Mouse (Mus musculus): ENCODE data around the gene Dnah10. TPM values are rescaled to one million over a fixed set of nuclear protein-coding genes. Genes with fewer than 3 reads are reported as not detected.
"Not testable (repeated sequence)": the region's sequence is repeated elsewhere in the genome, so short reads cannot be mapped to it uniquely, and the experiment has no call there.

Dnah10 gene
- polyA plus RNA-seq, 1 experiment, result 16.2 TPM

DNA sequence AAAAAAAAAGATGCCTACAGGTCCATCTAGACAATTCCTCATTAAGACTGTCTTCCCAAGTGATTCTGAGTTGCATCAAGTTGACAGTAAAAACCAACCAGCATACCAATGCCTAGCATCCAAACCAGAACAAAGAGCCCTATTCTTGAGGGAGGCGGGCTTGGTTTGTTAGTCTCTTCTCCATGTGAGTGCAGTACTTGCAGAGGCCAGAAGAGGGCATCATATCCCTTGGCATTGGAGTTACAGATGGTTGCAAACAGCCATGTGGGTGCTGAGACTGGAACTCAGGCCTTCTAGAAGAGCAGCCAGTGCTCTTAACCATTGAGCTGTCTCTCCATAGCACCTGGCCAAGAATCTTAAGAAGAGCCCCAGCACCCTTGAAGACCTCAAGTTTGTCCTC, 36.9 kb downstream of the Dnah10 start:
- 0 out of 2 replicates have a peak, but pooled peaks have one; percentile 27 for TF ChIP-seq CTCF (IDR thresholded peaks at IDR 0.05; ENCODE audit: control insufficient read depth, insufficient read depth, insufficient replicate concordance, low read depth, low read length)
- TF ChIP-seq POLR2A (IDR thresholded peaks at IDR 0.05; ENCODE audit: control insufficient read depth, low read depth, low read length), result no peak

GRCm38 (mm10) chr5:124774552-124774951, 49.7 kb downstream of the Dnah10 start:
- TF ChIP-seq POLR2A (IDR thresholded peaks at IDR 0.05; ENCODE audit: control insufficient read depth, low read depth, low read length) (no peak), CTCF (IDR thresholded peaks at IDR 0.05; ENCODE audit: control insufficient read depth, insufficient read depth, insufficient replicate concordance, low read depth, low read length) (no peak)
- H3K36me3 ChIP-seq (ENCODE audit: control insufficient read depth, insufficient read depth, low read length), result no peaks in the 10 kb centered on the region
- H3K4me1 ChIP-seq (ENCODE audit: control insufficient read depth, insufficient read depth, low read length), result no peaks in the 10 kb centered on the region
- H3K27me3 ChIP-seq (ENCODE audit: control insufficient read depth, insufficient read depth, low read length), result no peaks in the 10 kb centered on the region
- H3K27ac ChIP-seq (ENCODE audit: control insufficient read depth, insufficient read depth, low read depth, low read length), result no peak overlapping the region
- no peak overlapping the region for H3K4me3 ChIP-seq (ENCODE audit: control insufficient read depth, low read depth, low read length)

More for the DNA sequence above, 36.9 kb downstream of the Dnah10 start:
- Histone ChIP-seq H3K4me1 (ENCODE audit: control insufficient read depth, insufficient read depth, low read length) (no peaks in the 10 kb centered on the region), H3K36me3 (ENCODE audit: control insufficient read depth, insufficient read depth, low read length) (no peaks in the 10 kb centered on the region; the same call in 1 of the 2 replicates), H3K4me3 (ENCODE audit: control insufficient read depth, low read depth, low read length) (no peak overlapping the region), H3K27ac (ENCODE audit: control insufficient read depth, insufficient read depth, low read depth, low read length) (no peak overlapping the region), H3K27me3 (ENCODE audit: control insufficient read depth, insufficient read depth, low read length) (no peaks in the 10 kb centered on the region)

GRCm38 (mm10) chr5:124776289-124776688, 51.4 kb downstream of the Dnah10 start:
- H3K4me1 ChIP-seq (ENCODE audit: control insufficient read depth, insufficient read depth, low read length); H3K27me3 ChIP-seq (ENCODE audit: control insufficient read depth, insufficient read depth, low read length); H3K4me3 ChIP-seq (ENCODE audit: control insufficient read depth, low read depth, low read length); H3K36me3 ChIP-seq (ENCODE audit: control insufficient read depth, insufficient read depth, low read length); H3K27ac ChIP-seq (ENCODE audit: control insufficient read depth, insufficient read depth, low read depth, low read length): not testable (repeated sequence)

- Histone ChIP-seq H3K4me3 (ENCODE audit: control insufficient read depth, low read depth, low read length) (no peak overlapping the region), H3K4me1 (ENCODE audit: control insufficient read depth, insufficient read depth, low read length) (no peaks in the 10 kb centered on the region), H3K36me3 (ENCODE audit: control insufficient read depth, insufficient read depth, low read length) (no peaks in the 10 kb centered on the region), H3K27me3 (ENCODE audit: control insufficient read depth, insufficient read depth, low read length) (no peaks in the 10 kb centered on the region), H3K27ac (ENCODE audit: control insufficient read depth, insufficient read depth, low read depth, low read length) (no peak overlapping the region)
- TF ChIP-seq POLR2A (IDR thresholded peaks at IDR 0.05; ENCODE audit: control insufficient read depth, low read depth, low read length) (no peak), CTCF (IDR thresholded peaks at IDR 0.05; ENCODE audit: control insufficient read depth, insufficient read depth, insufficient replicate concordance, low read depth, low read length) (peak; percentile 93; the same call in 1 of the 2 replicates)
Observed at GRCm38 (mm10) chr5:124777178-124777709, 52.4 kb downstream of the Dnah10 start.

- H3K27ac ChIP-seq (ENCODE audit: control insufficient read depth, insufficient read depth, low read depth, low read length), result no peak overlapping the region
- H3K4me3 ChIP-seq (ENCODE audit: control insufficient read depth, low read depth, low read length), result no peak overlapping the region
- H3K27me3 ChIP-seq (ENCODE audit: control insufficient read depth, insufficient read depth, low read length), result no peaks in the 10 kb centered on the region
- no peak for TF ChIP-seq CTCF (IDR thresholded peaks at IDR 0.05; ENCODE audit: control insufficient read depth, insufficient read depth, insufficient replicate concordance, low read depth, low read length)
- no peak for TF ChIP-seq POLR2A (IDR thresholded peaks at IDR 0.05; ENCODE audit: control insufficient read depth, low read depth, low read length)
- no peaks in the 10 kb centered on the region for H3K36me3 ChIP-seq (ENCODE audit: control insufficient read depth, insufficient read depth, low read length)
- no peaks in the 10 kb centered on the region for H3K4me1 ChIP-seq (ENCODE audit: control insufficient read depth, insufficient read depth, low read length)
Observed at GRCm38 (mm10) chr5:124779926-124780325, 55.0 kb downstream of the Dnah10 start.

GRCm38 (mm10) chr5:124781696-124782095, 56.8 kb downstream of the Dnah10 start:
- Histone ChIP-seq H3K27me3 (ENCODE audit: control insufficient read depth, insufficient read depth, low read length) (no peaks in the 10 kb centered on the region), H3K27ac (ENCODE audit: control insufficient read depth, insufficient read depth, low read depth, low read length) (no peak overlapping the region), H3K4me3 (ENCODE audit: control insufficient read depth, low read depth, low read length) (no peak overlapping the region), H3K4me1 (ENCODE audit: control insufficient read depth, insufficient read depth, low read length) (no peaks in the 10 kb centered on the region), H3K36me3 (ENCODE audit: control insufficient read depth, insufficient read depth, low read length) (no peaks in the 10 kb centered on the region)
- no peak for TF ChIP-seq CTCF (IDR thresholded peaks at IDR 0.05; ENCODE audit: control insufficient read depth, insufficient read depth, insufficient replicate concordance, low read depth, low read length)
- no peak for TF ChIP-seq POLR2A (IDR thresholded peaks at IDR 0.05; ENCODE audit: control insufficient read depth, low read depth, low read length)

DNA sequence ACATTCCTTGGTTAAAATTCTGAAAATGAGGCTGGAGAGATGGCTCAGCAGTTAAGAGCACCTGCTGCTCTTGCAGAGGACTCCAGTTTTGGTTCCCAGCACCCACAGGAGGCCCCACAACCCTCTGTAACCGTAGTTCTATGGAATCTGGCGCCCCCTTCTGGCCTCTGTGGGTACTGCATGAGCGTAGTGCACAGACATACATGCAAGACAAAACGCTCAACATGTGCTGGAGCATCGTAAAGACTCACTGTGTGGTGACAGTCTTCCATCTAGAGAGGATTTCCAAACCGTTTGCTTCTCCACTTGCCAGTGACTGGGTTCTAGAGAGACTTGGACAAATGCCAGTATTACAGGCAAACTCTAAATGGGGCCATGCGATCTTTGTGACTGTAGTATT, 60.8 kb downstream of the Dnah10 start:
- Histone ChIP-seq H3K27me3 (ENCODE audit: control insufficient read depth, insufficient read depth, low read length) (no peaks in the 10 kb centered on the region), H3K27ac (ENCODE audit: control insufficient read depth, insufficient read depth, low read depth, low read length) (no peak overlapping the region), H3K4me3 (ENCODE audit: control insufficient read depth, low read depth, low read length) (no peak overlapping the region), H3K36me3 (ENCODE audit: control insufficient read depth, insufficient read depth, low read length) (no peaks in the 10 kb centered on the region), H3K4me1 (ENCODE audit: control insufficient read depth, insufficient read depth, low read length) (no peaks in the 10 kb centered on the region)
- TF ChIP-seq POLR2A (IDR thresholded peaks at IDR 0.05; ENCODE audit: control insufficient read depth, low read depth, low read length) (no peak), CTCF (IDR thresholded peaks at IDR 0.05; ENCODE audit: control insufficient read depth, insufficient read depth, insufficient replicate concordance, low read depth, low read length) (peak; percentile 88)

- TF ChIP-seq CTCF (IDR thresholded peaks at IDR 0.05; ENCODE audit: control insufficient read depth, insufficient read depth, insufficient replicate concordance, low read depth, low read length), result no peak
- TF ChIP-seq POLR2A (IDR thresholded peaks at IDR 0.05; ENCODE audit: control insufficient read depth, low read depth, low read length), result no peak
- H3K36me3 ChIP-seq (ENCODE audit: control insufficient read depth, insufficient read depth, low read length), result no peaks in the 10 kb centered on the region; the same call in 1 of the 2 replicates
- no peaks in the 10 kb centered on the region for H3K4me1 ChIP-seq (ENCODE audit: control insufficient read depth, insufficient read depth, low read length)
- no peak overlapping the region for H3K4me3 ChIP-seq (ENCODE audit: control insufficient read depth, low read depth, low read length)
- no peak overlapping the region for H3K27ac ChIP-seq (ENCODE audit: control insufficient read depth, insufficient read depth, low read depth, low read length)
- no peaks in the 10 kb centered on the region for H3K27me3 ChIP-seq (ENCODE audit: control insufficient read depth, insufficient read depth, low read length)
Observed at GRCm38 (mm10) chr5:124792112-124792511, 67.2 kb downstream of the Dnah10 start.
